Mouse (Mus musculus) heart, postnatal 0 days (tissue): ENCODE data around the gene Dio3. TPM values are rescaled to one million over a fixed set of nuclear protein-coding genes. Genes with fewer than 3 reads are reported as not detected.

ENCODE experiments used
- ATAC-seq: fragments of 200-750 bp; cut with Nextera tagmentation; 2 replicates; pipeline ENCODE4 v1.8.0; 2017; ENCODE audit warnings: low read depth, moderate number of reproducible peaks, moderate library complexity; ENCODE audit not compliant: insufficient read depth
- DNase-seq: peaks from one replicate; pipeline ENCODE4 v3.0.0-alpha.2; 2016; ENCODE audit warnings: low spot score
- H3K27ac ChIP-seq: fragments of 300-500 bp; sonication (generic); 2 replicates; pipeline ENCODE4 v1.5.1; 2014; ENCODE audit warnings: low read depth, mild to moderate bottlenecking
- H3K27me3 ChIP-seq: fragments of 300-500 bp; sonication (generic); 2 replicates; pipeline ENCODE4 v1.6.1; 2014; ENCODE audit warnings: low read length, mixed read lengths; ENCODE audit not compliant: control insufficient read depth, insufficient read depth
- H3K36me3 ChIP-seq: fragments of 300-500 bp; sonication (generic); replicated peaks from 2 replicates; pipeline ENCODE4 v1.6.1; 2014; ENCODE audit warnings: low read length, mixed read lengths; ENCODE audit not compliant: control insufficient read depth, insufficient read depth
- H3K4me1 ChIP-seq: fragments of 300-500 bp; sonication (generic); 2 replicates; pipeline ENCODE4 v1.6.1; 2014; ENCODE audit warnings: antibody characterized with exemption; ENCODE audit not compliant: control insufficient read depth, insufficient read depth
- H3K4me2 ChIP-seq: fragments of 300-500 bp; sonication (generic); 2 replicates; pipeline ENCODE4 v1.6.1; 2014; ENCODE audit warnings: low read depth, mild to moderate bottlenecking, low read length, moderate library complexity
- H3K4me3 ChIP-seq: fragments of 300-500 bp; sonication (generic); 2 replicates; pipeline ENCODE4 v1.5.1; 2014; ENCODE audit warnings: low read depth, low read length
- H3K9ac ChIP-seq: fragments of 300-500 bp; sonication (generic); replicated peaks from 2 replicates; pipeline ENCODE4 v1.6.1; 2014; ENCODE audit warnings: low read depth, low read length, mixed read lengths
- H3K9me3 ChIP-seq: fragments of 300-500 bp; sonication (generic); replicated peaks from 2 replicates; pipeline ENCODE4 v1.6.1; 2016; ENCODE audit warnings: low read length; ENCODE audit not compliant: control insufficient read depth
- CTCF ChIP-seq: IDR thresholded peaks from 2 replicates; pipeline ENCODE4 v1.5.1; 2016; ENCODE audit warnings: antibody characterized with exemption, control low read depth, low read depth
- EP300 ChIP-seq: IDR thresholded peaks from 2 replicates; pipeline ENCODE4 v1.6.1; 2016; ENCODE audit warnings: antibody characterized with exemption, low read depth
- WGBS: fragments of 180-500 bp; shearing (Covaris S2); extraction: QIAGEN DNeasy Blood & Tissue Kit; methylation state at CpG from one replicate; pipeline ENCODE4 v1.1.7; 2014; 5-methylcytosine and 5-hydroxymethylcytosine counted together
- polyA plus RNA-seq: library from polyadenylated mRNA; unstranded; fragments of >200 nt; fragmentation: Nextera tagmentation; extraction: Ambion mirVana; gene quantifications from 2 replicates; pipeline ENCODE4 v1.2.1, GENCODE M21; 2015
- total RNA-seq: library from RNA; depleted of rRNA; stranded (reverse); fragments of >200 nt; gene quantifications from 2 replicates; pipeline ENCODE4 v1.2.3, GENCODE M21; 2014; ENCODE audit warnings: low replicate concordance

Dio3 gene
- total and polyA plus RNA-seq, 2 experiments from 2014 or later, result not detected

- Histone ChIP-seq H3K9me3 (no peaks in the 10 kb centered on the region), H3K4me1 (no peaks in the 10 kb centered on the region), H3K4me3 (peak overlapping the region; percentile 31), H3K36me3 (no peaks in the 10 kb centered on the region), H3K27me3 (peaks cover 88% of the 10 kb centered on the region), H3K27ac (no peak overlapping the region), H3K9ac (no peak overlapping the region), H3K4me2 (peak overlapping the region; percentile 48; the same call in 1 of the 2 replicates)
- 1% methylated on average over 39 of the region's 58 CpGs for WGBS
- ATAC-seq, result no peak
- TF ChIP-seq EP300 (no peak), CTCF (no peak)
- no peak for DNase-seq
Observed at GRCm38 (mm10) chr12:110277965-110278307, 932 bp upstream of the Dio3 start.

GRCm38 (mm10) chr12:110280373-110280772, 1.5 kb downstream of the Dio3 start:
- Histone ChIP-seq H3K9me3 (no peaks in the 10 kb centered on the region), H3K36me3 (no peaks in the 10 kb centered on the region), H3K27ac (no peak overlapping the region), H3K4me3 (no peak overlapping the region), H3K4me1 (no peaks in the 10 kb centered on the region), H3K27me3 (peaks cover 99% of the 10 kb centered on the region), H3K9ac (no peak overlapping the region), H3K4me2 (no peak overlapping the region)
- TF ChIP-seq CTCF (no peak), EP300 (no peak)
- DNase-seq (no peak), ATAC-seq (no peak)
- under 1% methylated on average over 22 of the region's 22 CpGs for WGBS

- Histone ChIP-seq H3K27ac (no peak overlapping the region), H3K4me1 (no peaks in the 10 kb centered on the region), H3K9ac (no peak overlapping the region), H3K4me3 (no peak overlapping the region), H3K36me3 (no peaks in the 10 kb centered on the region), H3K27me3 (peaks cover 67% of the 10 kb centered on the region), H3K4me2 (no peak overlapping the region), H3K9me3 (no peaks in the 10 kb centered on the region)
- DNase-seq (no peak), ATAC-seq (no peak)
- TF ChIP-seq EP300 (no peak), CTCF (no peak)
- 13% methylated on average over 4 of the region's 4 CpGs for WGBS
Observed at GRCm38 (mm10) chr12:110283792-110284191, 4.9 kb downstream of the Dio3 start.

GRCm38 (mm10) chr12:110292816-110293215, 13.9 kb downstream of the Dio3 start:
- H3K9me3 ChIP-seq, result no peaks in the 10 kb centered on the region
- H3K4me1 ChIP-seq, result no peaks in the 10 kb centered on the region
- no peak for TF ChIP-seq EP300
- TF ChIP-seq CTCF, result no peak
- H3K36me3 ChIP-seq, result no peaks in the 10 kb centered on the region
- H3K27ac ChIP-seq, result no peak overlapping the region
- H3K4me2 ChIP-seq, result no peak overlapping the region
- ATAC-seq, result no peak
- H3K27me3 ChIP-seq, result no peaks in the 10 kb centered on the region
- H3K9ac ChIP-seq, result no peak overlapping the region
- no peak overlapping the region for H3K4me3 ChIP-seq
- WGBS, result 68% methylated on average over 5 of the region's 5 CpGs
- DNase-seq, result no peak

GRCm38 (mm10) chr12:110294891-110295290, 16.0 kb downstream of the Dio3 start:
- H3K36me3 ChIP-seq, result no peaks in the 10 kb centered on the region
- no peak overlapping the region for H3K4me2 ChIP-seq
- no peak overlapping the region for H3K27ac ChIP-seq
- TF ChIP-seq CTCF (no peak), EP300 (no peak)
- no peaks in the 10 kb centered on the region for H3K9me3 ChIP-seq
- DNase-seq, result no peak
- 68% methylated on average over 16 of the region's 16 CpGs for WGBS
- H3K27me3 ChIP-seq, result no peaks in the 10 kb centered on the region
- H3K9ac ChIP-seq, result no peak overlapping the region
- H3K4me1 ChIP-seq, result no peaks in the 10 kb centered on the region
- no peak for ATAC-seq
- no peak overlapping the region for H3K4me3 ChIP-seq

GRCm38 (mm10) chr12:110298653-110299052, 19.8 kb downstream of the Dio3 start:
- no peak for TF ChIP-seq EP300
- no peak for TF ChIP-seq CTCF
- H3K36me3 ChIP-seq, result no peaks in the 10 kb centered on the region
- H3K27ac ChIP-seq, result no peak overlapping the region
- WGBS, result 37% methylated on average over 11 of the region's 11 CpGs
- no peak overlapping the region for H3K4me3 ChIP-seq
- no peaks in the 10 kb centered on the region for H3K4me1 ChIP-seq
- no peak overlapping the region for H3K4me2 ChIP-seq
- no peak for ATAC-seq
- no peak overlapping the region for H3K9ac ChIP-seq
- H3K9me3 ChIP-seq, result no peaks in the 10 kb centered on the region
- DNase-seq, result no peak
- no peaks in the 10 kb centered on the region for H3K27me3 ChIP-seq
